Mouse (Mus musculus) adrenal gland, postnatal 36 days (tissue): ENCODE measurements around the gene Fhad1. TPM values are rescaled to one million over a fixed set of nuclear protein-coding genes. Genes with fewer than 3 reads are reported as not detected.

Experiments used
- DNase-seq, 2 experiments: peaks; one replicate each; pipeline ENCODE4 v3.0.0; 2021; ENCODE audit warnings: mixed read lengths in 1 of 2
- total RNA-seq, 2 experiments: library from RNA; stranded (reverse); gene quantifications; 2 replicates each; pipeline ENCODE4 v1.2.3; 2021

The Fhad1 gene
- total RNA-seq, 2 experiments from 2014 or later, result 0.66 to 0.79 TPM

GRCm38 (mm10) chr4:141932785-141933574 is 81.9 kb downstream of the Fhad1 start:
- no peak for DNase-seq

DNA sequence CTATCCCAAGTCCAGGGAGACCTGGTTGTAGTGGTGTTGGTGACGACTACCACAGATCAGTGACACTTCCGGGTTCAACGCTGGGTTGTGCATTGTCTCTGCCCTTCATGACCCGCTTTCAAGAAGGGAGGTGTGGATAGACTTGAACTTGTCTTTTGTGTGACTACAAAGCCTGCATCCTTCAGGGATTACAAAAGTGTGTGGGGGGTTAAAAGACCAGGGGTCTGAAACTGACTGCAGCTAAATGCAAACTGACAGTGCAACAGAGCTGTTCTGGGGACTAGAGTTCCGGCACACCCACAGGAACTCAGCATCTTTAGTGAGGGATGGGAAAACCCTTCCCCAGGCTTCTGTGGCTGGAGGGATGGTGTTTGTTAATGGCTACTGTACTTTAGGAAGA is 83.4 kb downstream of the Fhad1 start:
- no peak for DNase-seq

DNA sequence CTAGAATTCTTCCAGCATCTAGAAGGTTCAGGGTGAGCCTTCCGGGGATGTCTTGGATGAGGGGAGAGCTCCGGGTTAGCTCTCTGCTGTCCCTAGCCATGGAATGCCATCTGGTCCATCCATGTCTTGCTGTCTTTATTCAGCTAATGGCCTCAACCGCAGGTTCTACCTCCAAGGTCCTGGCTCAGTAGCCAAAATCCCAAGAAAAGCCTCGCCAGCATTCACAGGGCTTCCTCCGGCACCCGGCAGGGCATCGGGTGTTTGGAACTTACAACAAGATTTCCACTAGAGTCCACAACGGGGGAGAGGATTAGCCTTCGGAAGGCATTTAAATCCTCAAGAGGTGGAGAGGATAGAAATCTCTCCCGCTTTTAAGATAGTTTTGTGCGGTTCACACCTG is 84.9 kb downstream of the Fhad1 start:
- DNase-seq, result no peak

GRCm38 (mm10) chr4:141928881-141929281 is 86.0 kb downstream of the Fhad1 start:
- DNase-seq, result peak; percentile 53 to 59

GRCm38 (mm10) chr4:141925781-141926345 is 89.0 kb downstream of the Fhad1 start:
- no peak for DNase-seq

- no peak for DNase-seq
Observed at GRCm38 (mm10) chr4:141923961-141924360, 90.9 kb downstream of the Fhad1 start.

DNA sequence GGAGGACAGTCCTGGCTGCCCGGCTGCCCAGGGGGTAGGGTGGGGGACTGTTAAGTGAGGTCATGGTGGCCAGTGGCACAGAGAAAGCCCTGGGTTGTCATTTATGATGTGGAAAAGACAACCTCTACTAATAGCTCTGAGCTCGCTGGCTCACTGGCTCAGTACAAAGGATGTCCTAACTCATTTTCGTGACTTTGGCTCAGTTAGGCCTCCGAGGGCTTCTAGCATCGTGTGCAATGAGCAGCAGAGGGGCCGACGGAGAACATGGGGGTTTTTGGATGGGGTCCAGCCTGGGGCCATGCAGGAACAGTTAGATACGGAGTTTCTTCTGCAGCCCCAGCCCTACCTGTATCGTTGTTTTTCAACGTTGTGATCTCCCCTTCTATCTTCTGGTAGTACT is 94.5 kb downstream of the Fhad1 start:
- DNase-seq, result no peak

DNA sequence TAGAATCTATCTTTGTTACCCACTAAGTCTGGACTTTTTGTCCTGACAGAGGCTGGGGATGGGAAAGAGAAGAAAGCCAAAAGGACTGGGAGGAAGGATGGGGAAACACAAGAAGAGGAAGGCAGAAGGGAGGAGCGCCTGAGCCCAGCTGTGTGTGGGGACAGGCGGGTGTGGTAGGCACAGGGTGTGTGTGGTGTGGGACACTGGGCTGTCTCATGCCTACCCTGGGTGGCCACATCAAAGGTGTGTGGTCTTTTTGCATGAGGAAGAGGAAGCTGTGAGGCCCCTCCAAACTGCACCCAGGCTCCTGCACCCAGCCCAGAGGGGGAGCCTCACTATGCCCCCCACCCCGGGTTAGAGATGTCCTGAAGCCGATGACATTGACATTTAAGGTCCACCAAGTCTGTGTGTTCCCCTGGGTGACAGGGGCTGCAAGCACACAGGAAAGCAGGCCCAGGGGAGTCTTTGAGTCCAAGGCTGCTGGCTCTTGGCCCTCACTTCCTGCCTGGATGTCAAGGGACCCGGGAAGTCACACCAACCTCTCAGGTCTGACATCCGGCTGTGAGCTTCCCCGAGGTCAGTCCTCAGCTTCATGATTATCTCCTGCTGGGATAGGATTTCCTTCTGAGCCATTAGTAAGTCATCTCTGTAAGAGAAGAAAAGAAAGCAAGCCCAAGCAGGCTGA is 97.0 kb downstream of the Fhad1 start:
- DNase-seq, result no peak

DNA sequence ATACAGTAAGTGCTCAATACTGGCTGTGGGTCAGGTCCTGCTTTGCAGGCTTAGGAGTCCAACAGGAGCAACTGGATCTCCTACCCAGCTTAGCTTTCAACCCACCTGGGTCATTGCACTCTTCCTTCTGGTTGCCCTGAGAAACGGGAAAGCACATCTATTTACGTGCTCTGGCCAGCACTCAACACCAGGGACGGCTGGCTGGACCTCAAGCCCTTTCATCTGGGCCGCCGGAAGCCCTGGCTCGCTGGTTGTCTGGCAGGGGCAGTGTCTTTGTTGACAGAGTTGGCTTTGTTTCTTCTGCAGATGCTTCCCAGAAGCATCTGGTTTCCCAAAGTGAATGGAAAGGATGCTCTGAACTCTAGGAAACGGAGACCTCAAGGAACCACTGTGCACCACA is 100.8 kb downstream of the Fhad1 start:
- peak; percentile 54 to 65 for DNase-seq

DNA sequence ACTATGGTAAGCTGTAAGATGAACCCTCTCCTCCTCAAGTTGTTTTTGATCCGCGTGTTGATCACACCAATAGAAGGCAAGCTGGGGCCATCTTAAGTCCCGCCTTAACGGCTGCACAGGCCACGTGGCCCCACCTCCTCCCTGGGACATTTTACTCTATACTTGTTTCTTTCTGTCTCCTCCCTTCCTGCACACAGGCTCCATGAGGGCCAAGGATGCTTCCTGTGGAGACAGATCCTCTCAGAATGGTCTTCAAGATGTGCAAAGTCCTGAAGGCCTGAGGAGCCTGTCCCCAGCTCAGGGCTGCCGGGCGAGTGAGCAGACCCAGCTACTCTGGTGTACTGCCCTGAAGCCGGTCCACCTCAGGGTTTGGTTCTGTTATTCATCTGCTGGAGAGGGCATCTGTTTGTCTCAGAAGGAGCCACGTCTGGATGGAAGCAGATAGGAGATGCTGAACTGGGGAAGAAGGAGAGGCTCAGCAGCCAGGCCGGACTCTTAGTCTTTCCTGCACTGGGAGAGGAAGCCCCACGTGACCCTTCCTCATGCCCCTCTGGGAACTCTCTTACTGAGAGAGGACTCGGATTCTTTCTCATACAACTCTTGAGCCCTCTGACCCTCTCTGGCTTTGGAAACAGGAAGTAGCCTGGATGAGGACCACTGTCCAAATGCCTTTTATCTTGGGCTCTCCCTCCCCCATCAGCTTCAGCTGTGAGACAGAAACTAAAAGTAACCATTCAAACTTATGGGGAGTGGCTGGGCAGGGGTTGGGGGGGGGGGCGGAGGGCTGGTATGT is 101.5 kb downstream of the Fhad1 start:
- peak in 1 of 2 experiments; percentile 20 for DNase-seq

- no peak for DNase-seq
Observed at GRCm38 (mm10) chr4:141904710-141905109, 110.2 kb downstream of the Fhad1 start.

GRCm38 (mm10) chr4:141902479-141902858 is 112.4 kb downstream of the Fhad1 start:
- DNase-seq, result no peak

DNA sequence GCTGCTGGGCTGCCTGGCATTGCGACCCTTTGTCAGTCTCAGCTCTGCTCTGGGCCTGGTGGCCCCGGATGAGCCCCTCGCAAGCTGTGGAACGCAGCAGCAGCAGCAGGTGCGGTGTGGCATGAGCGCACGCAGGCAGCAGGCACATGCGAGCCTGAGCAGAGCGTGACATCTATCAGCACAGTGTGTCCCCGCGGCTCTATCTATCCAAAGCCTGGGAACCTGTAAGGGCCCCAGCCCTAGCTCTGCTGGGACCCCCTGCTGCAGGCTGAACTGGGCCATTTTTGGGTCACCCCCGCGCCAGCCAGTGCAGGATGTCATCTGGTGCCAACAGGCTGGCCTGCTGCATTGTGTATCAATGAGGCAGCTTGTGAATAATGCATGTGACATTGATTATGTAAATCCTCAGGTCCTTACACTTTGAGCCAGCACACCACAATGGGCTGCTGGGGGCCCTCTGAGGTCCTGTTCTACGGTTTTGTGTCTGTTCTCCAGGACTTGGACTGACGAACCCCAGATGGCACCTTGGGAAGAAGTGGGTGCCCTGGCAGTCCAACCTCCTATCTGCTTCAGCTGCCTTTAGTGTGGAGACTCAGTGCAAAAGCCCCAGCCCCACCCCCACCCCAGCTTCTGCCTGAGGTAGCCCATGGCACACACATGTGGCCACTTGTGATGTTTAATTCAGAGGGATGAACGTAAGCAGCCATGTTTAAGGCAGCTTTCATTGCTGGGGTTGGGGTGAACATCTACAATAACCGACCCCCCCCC is 113.0 kb downstream of the Fhad1 start:
- no peak for DNase-seq

- DNase-seq, result no peak
Observed at GRCm38 (mm10) chr4:141900421-141900820, 114.5 kb downstream of the Fhad1 start.

DNA sequence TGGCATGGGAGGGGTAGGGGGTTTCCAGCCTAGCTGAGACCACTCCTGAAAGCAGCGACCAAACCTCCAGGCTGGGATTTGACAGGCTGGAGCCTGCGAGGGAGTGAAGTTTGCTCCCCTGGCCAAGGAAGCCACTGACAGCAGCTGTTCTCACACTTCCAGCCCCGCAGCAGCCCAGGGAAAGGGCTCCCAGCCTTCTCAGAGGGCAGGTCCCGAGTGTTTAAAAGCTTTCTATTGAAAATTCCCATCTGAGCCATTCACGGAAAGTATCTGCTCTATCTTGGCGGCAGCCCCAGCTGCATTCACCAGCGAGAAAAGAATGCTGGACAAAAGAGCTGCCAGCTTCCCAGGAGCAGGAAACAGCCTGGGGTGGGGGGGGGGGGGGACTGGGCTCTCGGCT is 114.9 kb downstream of the Fhad1 start:
- DNase-seq, result no peak

DNA sequence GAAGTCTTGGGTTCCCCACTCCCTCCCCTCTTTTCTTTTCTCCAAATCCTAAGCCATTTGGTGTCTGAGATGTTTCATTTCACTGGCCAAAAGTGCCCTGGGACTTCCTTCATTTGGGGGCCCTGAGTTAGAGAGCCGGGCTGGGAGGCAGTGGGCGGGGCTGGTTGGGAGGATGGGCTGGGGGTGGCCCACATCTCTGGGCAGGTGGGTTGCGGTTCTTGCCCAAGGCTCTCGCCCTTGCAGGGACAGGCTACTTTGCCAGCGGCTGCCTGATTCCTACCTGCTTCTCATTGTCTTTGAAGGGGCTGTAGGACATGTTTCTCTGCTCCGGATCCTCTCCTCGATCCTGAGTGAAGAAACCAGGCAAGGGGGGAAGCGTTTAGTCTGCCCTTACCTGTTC is 116.0 kb downstream of the Fhad1 start:
- DNase-seq, result no peak

DNA sequence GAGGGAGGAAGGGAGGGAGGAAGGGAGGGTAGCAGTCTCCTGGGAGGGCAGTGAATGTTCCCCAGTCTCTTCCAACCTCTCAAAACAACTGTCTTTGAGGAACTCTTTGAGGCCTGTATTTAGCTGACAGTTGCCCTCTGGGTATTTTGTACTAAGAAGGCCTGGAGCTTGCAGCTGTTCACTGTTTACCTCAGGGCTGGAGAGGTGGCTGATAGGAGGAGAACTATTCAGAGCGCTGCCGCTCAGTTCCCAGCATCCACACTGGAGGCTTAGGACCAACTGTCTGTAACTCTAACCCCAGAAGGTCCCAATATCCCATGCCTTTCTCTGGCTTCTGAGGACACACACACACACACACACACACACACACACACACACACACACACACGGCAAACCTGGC is 117.0 kb downstream of the Fhad1 start:
- no peak for DNase-seq

GRCm38 (mm10) chr4:141897225-141897624 is 117.7 kb downstream of the Fhad1 start:
- DNase-seq, result no peak

- DNase-seq, result no peak
Observed at GRCm38 (mm10) chr4:141895772-141896171, 119.1 kb downstream of the Fhad1 start.

DNA sequence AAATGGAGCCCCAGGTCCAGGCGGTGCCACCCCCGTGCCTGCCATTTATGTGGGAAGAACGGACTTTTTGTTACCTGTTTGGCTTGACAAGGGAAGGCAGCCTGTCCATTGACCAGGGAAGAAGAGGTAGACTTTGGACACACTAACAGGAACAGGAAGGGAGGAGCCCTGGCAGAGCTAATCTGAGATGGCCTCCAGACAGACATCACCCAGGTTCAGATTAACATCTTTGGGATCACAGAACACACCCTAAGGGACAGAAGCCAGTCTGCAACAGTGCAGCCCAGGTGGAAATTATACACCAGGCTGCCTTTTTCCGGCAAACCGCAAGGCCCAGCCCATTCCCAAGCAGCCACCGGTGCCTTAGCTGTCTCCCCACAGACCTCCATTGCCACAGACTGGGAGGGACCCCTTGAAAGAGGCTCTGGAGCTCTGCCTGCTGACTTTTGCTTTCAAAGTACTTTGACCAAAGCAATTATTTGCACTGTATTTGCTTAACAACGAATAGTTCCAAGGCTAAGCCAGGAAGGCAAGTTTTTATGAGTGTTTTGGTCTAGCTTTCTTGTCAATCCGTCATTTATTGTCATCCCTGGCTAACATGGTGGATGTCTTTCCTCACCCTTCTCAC is 121.6 kb downstream of the Fhad1 start:
- DNase-seq, result no peak

- no peak for DNase-seq
Observed at GRCm38 (mm10) chr4:141886385-141886968, 128.4 kb downstream of the Fhad1 start.
